Mouse (Mus musculus) urinary bladder, postnatal 10 days (tissue): ENCODE results near the gene Npas3.

ENCODE experiments used
- DNase-seq: peaks from one replicate; pipeline ENCODE4 v3.0.0; 2022; ENCODE audit warnings: low spot score

The Npas3 gene

DNA sequence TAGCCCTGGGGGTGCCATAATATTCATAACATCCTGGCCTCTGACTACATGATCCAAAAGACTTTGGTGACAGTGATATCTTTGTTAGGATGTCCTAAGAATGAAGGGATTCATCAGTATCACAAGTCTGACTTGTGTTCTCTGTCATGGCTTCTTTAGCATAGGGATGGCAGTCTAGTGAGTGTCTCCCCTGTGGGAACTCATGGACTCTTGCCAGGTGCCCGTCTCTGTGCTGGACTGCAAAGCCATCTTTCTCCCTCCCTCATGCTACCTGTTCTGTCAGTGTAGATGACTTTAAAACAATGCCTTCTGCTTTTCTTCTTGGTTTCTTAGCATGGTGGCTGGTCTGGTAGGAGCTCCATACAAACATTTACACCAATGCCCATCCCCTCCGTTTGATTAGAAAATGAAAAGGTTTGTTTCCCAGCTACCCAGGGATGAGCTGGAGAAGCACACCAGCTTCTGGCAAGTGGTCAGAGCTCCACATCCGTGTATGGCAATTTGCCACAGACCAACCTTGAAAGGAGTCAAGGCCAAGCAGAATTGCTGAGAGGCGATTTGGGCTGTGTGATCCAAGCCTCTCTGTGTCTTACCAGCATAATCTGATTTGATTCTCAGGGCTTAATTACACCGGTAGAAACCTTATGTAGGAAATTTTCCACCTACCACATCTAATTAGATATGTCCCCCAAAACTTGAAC is 616.1 kb downstream of the Npas3 start:
- no peak for DNase-seq

DNA sequence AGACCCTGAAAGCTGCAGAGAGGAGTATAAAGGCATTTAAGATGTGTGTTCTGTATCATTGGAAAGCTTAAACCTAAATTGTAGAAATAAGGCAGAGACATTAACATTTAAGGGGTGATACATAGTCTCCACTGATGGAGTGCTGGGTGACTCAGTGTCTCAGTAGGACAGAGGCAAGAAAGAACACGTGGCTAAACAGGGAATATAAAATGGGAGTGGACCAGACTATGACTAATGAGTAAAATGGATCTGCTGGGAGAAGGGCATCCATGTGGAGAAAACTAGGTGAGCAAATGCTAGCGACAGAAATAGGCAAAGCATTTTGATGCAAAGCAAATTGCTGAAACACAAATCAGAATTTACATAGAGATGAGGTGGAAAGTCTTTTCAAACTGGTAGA is 617.2 kb downstream of the Npas3 start:
- no peak for DNase-seq

DNA sequence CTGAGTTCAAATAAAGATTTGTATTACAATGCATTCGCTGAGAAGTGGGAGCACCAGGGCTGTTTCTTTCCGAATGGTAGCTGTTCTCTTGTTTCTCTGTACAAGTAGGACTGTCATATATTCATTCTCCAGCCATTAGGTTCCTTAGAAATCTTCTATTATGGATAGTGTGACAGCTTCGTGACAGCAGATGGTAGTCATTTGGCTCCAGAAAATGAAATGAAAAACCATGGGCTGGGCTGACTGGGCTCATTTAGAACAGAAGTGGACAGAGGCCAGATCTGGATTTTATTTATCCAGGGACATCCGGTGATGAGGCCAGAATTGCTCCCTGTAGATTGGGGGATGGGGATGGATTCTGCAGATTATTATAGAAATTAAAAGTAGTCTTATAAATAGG is 621.5 kb downstream of the Npas3 start:
- no peak for DNase-seq

DNA sequence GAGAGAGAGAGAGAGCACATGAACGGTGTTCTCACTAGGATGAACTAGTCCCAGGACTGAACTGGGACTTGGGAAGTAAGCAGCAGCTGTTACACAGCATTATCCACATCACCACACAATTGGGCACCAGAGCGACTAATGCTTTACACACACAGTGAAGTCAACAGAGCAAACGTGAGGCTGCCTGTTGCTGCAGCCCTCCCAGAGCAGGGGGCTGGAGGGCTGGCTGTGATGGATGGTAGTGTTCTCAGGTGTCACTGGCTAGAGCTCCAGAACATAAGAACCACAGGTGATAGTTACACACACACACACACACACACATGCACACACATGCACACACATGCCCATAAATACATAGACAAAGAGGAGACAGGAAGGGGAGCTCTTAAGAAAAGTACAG is 626.7 kb downstream of the Npas3 start:
- DNase-seq: no peak

DNA sequence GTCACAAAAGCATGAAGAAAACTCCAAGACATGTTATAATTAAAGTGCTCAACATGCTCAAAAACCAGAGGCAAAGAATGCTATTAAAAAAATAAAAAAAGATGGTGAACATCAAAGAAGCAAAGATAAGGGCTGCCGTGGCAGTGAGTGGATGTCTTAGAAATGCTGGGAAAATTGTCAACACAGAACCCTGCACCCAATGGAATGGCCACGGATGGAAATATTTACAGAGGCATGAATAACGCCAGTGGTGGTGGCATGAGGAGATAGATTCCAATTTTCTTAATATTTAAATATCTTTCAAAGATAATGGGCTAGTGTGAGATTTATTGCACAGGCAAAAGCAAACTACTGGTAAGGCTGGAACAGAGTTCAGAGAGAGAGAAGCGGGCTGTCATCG is 628.2 kb downstream of the Npas3 start:
- no peak for DNase-seq

DNA sequence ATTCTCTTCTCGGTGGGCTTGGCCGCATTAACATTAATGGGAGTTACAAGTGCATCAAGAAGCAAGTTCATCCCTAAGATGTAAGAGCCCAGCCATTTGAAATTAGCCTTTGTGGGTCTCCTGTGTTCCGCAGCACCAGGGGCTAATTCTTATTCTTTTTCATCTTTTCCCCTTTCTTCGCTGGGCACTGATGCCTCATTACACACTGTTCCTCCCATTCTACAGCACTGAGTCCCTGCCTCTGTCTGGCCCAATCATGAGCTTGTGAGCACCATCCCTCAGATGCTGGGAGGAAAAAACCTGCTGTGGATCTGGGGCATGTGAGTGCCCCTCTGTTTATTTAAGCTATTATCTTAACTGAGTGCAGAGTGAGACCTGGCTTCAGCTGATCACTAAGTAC is 633.2 kb downstream of the Npas3 start:
- no peak for DNase-seq

DNA sequence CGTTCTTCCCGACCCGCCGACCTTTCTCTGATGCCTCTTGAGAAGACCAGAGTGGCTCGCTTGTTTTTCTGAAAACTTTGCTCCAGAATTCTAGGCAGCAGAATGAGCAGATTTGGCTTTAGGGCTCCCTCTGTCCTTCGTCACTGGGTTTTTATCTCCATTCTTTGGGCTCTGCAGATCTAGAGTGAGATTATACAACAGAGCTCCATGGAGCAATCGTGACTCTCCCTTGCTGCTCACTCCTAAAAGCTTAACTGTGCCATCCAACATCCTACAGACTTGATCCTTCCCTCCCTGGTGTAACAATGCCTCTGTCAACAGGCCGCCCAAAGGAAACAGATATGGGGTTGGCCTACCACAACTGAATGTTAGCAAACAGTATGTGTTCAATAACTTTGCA is 634.4 kb downstream of the Npas3 start:
- DNase-seq: no peak

DNA sequence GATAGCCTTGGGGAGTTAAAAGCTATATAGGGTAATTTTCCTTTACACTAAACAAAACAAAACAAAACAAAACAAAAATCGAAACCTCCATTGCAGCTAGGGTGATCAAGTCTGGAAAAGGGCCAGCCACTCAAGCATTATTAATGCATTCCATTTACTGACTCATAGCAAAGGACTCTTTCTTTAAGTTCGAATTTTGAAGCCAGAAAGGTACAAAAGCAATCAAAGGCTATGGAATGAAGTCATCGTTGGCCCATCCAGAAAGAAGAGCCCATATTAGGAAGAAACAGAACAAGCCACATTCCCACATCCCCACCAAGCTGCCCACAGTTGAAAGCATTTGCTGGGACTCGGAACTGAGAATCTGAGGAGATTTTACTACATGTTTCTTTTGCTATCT is 640.1 kb downstream of the Npas3 start:
- no peak for DNase-seq

DNA sequence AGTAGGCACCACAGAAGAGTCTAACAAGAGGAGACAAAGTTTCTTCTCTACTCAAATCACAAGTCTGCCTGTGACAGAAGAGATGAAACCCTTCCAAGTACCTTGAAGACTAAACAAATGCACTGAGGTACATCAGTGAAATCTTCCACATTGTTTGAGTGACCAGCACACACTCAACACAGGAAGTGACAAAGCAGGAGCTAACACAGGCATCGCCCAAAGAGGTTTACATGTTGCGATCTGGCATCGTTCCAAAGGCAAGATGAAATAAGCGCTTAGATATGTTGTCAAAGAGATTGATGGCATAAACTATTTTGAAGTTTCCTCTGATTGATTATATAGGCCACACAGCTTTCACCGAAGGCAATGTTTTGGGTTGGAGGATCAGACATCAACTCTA is 647.4 kb downstream of the Npas3 start:
- DNase-seq: no peak

DNA sequence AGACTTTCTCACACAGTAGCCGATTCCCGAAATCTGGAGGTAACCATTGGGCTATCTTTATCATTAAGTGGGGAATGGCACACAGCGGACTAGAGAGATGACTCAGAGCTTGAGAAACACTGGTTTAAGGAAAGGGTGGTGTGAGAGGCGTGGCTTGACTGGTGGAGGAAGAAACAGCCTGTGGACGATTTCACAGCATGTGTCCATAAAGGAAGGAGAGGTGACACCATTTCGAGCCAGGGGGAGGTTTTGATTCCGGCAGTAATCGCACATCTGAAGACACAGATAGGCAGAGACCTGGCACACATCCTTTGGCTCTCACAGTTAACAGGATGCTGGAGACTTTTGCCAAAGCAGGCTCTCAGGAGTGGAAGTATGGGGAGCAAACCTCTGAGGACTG is 660.3 kb downstream of the Npas3 start:
- no peak for DNase-seq

DNA sequence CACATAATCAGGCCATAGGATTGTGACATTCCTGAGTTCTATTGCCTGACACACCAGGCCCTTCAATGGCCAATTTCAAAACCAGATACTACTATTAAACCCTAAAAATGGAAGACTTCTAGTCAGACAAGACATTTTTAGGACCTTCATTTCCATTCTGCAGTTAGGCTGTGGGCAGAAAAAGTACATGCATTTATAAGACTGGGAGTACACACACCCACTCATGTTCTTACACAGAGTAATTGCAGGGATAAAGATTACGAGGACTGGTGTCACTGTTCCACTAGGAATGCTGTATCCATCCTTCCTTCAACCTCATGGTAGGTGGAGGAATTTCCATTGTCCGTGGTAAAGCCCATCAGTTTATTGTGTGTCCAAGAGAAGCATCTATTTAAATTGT is 661.7 kb downstream of the Npas3 start:
- DNase-seq: no peak

DNA sequence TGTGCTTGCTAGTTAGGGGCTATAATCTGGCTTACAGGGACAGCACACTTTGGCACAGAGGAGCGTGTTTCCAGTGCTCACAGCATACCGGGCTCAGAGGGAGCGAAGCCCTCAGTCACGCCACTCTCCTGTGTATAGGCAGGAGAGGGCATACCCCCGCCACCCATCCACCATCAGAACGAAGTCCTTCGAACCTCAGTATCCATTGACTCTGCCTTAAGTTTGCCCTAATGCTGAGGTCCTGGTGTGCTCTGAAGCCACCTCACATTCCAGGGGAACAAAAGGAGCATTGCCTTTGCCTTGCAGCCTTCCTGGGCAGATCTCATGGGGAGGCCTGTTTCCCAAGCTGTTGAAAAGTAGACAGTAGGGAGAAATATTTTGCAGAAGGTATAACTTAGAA is 673.7 kb downstream of the Npas3 start:
- no peak for DNase-seq

DNA sequence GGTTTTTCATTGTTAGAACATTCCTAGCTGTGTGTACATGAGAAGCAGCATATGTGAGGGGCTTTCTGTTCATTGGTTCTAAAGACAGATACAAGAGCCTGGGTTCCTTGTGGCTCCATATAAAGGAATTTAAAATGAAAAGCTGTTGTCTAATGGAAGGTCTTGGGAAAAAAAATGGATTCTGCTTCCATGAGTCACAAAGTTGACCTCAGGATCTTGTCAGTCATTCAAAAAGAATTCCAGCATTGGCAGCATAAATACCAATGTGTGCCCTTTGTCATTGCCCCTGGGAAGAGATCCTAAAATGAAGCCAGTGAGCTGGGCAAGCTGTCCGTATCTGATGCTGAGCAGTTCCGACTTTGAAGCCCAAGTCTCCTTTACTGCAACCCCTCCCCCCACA is 700.3 kb downstream of the Npas3 start:
- no peak for DNase-seq

DNA sequence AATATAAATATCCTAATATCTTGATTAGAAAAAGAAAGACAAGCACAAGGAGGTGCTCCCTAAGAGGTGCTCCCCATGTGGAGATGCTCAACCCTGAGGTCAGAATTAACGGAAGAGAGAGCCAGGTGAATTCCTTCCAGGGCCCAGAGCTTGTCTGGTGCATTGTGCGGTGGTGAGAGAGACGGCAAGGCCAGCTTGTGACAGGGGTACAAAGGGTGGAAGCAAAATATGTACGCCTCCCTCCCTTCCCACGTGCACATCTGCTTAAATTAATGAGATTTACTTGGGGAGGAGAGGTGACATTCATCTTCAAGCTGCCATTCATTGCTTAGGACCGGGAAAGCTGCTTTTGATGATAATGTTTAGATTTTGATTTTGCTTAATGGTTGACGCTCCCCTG is 713.5 kb downstream of the Npas3 start:
- no peak for DNase-seq

DNA sequence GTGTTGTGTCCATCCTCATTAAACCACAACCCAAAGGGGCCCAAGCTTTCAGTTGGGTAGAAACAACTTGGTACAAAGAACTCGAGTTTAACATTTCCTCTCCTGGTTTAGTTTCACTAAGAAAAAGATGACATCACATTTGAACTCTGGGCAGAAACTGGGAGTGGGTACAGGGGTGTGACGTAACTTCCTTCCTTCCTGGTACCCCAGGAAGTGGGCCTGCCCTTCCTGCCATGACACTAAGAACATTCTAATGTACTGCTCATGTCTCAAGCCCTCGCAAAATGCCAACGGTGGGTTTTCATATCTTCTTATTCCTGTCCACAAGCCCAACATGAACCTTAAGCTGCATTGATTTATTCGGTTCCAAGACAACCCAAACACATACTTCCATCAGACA is 715.1 kb downstream of the Npas3 start:
- no peak for DNase-seq

DNA sequence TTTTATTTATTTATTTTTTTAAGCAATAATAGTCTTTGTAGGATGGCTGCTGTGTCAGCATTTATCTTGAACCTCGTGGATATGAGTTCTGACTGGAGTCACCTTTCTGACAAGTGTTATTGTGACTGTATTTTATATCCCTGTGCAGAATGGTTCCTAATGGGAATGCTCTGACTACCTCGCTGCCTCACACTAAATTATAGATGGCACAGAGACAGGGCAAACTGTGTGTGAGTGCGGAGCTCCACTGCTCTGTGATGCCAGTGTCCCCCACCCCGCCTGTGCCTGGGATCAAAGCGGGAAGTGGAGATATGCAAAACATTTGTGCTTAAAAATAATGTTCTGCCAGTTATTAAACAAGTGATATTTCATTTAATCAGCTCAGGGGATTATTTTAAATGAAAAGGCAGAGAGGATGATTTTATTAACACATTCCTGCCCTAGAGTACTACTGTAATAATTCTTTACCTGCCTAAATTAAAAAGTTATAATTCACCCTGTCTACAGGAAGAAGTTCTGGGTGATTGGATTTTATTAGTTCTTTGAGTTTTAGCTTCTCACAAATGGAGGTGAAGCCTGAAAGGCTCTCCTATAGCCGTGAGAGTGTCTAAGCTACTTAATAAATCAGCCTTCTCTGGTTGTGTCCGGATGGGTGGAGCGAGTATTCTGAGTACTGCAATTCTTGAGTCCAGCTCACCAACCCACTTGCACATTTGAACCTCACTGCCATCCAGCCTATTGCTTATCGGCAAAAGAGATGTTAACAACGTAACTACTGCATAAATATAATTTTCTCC is 721.1 kb downstream of the Npas3 start:
- no peak for DNase-seq

DNA sequence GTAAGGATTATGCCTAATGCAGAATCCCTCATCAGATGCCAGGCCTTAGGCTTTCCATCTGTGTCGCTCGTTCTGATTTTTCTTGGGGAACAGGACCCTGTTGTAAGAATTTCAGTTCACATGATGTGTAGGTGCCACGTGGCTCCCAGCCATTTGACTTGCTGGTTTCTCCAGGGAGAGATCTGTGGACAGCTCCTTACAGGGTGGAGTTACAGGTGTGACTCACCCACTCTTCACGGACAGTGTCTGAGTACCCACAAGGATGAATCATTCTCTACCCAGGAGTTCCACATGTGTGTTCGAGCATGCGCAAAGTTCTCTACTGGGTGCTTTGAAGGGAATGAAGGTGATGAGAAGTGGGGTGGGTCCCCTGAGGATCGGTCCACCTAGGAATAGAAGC is 722.2 kb downstream of the Npas3 start:
- DNase-seq: no peak

DNA sequence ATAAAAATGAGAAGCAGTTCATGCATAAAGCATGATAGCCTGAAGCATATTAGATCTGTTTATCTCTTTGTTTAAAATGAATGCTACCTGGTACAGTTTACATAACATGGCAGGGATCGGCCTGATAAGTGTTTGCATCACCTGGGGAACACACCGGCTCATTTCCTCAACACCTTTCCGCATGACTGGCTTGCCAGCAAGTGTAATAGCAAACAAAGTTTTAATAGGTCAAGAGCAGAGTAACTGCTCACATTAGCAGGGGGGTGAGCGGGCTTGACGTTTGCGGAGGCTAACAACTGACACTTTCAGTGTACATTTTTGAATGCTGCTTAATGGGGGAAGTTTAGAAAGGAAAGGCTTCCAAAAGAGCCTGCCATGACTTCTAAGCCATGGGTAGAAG is 724.9 kb downstream of the Npas3 start:
- no peak for DNase-seq

DNA sequence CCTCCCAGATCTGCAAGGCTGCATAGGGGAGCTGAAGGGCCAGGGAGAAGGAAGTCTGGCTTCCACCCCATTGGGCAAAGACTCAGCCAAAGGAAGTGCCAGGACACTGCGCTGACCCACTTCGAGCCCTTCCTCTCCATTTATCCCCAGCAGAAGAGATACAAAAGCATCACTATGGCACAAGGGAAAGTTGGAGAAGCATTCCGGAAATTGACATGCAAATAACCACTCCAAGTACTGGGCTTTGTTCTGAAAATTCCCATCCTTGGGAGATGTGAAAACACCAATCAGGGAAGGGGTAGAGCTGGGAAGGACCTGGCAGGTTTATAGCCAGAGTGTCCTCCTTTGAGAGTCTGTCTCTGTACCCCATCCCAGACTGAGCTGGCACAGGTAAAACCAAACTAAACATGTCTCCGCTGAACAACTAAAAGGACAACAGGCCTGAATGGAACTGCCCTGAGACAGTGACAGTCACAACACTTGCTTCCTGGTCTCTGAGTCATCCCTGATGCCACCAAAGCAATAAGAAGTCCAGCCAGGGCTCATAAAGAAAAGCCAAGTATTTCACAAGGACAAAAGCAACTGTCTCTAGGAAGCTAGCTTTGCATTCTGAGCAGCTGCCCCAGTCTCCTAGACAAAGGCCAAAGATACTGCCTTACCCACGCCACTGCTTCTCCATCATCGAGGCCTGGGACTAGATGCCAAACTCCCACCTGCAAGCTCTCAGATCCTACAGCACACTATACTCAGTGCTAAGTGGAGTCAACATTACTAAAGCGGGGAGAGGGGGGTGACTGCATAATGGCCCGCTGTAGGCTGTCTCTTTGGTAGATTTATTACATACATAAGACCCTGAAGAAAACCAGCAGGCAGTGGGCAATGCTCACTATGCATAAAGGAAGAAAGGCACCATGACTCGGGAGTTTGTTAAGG is 733.4 kb downstream of the Npas3 start:
- DNase-seq: no peak

DNA sequence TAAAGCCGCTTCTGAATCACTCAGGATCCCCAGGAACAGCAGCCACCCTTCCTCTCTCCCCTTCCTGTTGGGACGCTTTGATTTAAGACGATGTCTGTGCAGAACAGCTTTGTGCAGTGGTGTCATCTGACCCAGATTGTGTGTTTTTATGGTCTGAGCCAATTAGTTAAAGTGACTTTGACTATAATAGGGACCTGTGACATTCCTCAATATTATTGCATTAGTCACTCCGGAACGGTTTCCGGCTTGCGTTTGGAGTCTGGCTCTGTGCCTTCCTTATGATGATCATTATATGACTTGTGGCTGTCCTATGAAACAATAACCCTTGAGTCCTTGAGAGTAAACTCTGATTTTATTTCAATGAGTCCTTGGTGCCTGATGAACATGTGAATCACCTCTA is 735.5 kb downstream of the Npas3 start:
- DNase-seq: no peak

DNA sequence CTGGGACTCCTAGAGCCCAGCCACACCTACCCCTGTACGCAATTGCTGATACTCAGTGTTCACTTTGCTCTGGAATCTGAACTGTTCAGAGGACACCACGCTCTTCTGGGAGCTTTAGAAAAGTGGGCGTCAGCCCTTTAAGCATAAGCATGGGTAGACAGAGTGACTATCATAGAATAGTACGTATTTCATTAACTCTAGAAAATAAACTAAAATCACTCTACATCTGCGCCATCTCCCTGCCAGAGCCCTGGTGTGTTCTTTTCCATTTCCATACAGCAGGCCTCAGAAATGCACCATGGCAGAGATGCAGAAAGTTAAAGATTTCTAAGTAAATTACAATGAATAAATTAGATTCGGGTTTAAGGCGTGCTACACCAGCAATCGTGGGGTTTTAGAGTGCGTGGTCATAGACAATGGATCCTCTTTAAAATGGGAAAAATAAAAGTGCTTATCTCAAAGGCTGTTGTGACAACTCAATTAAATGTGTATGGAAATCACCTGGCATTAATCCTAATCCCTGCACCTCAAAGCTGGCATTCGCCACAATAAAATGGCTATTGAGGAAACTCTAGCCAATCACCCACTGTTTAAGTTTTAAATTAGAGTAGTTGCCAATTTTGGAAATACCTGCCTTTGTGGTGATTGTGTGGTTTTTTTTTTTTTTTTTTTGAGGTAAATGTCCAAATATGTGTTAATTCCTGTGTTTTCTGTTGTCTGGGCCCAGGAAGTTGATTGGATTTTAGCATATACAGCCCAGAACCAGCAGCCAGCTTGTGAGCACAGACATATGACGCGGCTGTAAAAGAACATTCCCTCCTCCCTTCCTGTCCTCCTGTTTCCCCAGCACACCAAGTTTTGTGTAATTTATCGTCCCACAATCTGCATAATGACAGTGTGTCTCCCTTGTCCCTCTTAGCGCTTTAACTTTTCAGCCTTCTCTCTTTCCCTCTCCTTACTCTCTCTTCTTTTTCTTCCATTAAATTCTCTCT is 737.7 kb downstream of the Npas3 start:
- no peak for DNase-seq

DNA sequence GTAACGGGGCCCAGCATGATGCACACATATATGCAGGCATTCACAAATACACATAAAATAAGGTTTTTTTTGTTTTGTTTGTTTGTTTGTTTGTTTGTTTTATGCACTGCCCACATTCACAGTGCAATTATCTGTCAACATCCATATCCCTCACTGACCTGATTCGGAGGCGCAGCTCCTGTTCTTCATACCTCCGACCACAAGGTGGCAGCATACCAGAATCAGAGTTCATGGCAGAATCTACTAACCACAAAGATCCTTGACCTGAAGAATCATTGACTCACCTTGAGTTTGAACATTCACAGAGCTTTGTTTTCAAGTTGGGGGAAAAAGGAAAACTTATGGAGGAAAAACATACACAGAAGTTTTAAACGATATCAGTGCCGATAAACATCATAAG is 743.9 kb downstream of the Npas3 start:
- no peak for DNase-seq
